Mouse (Mus musculus) erythroblast, embryonic 14.5 days (primary cell): ENCODE results near the gene AW549877.

Experiments used
- GATA1 ChIP-seq: IDR thresholded peaks from 2 replicates; pipeline ENCODE4 v1.6.1; 2012; ENCODE audit warnings: low read length, inconsistent platforms, mixed read lengths
- TAL1 ChIP-seq: IDR thresholded peaks from 3 replicates; pipeline ENCODE4 v1.6.1; 2012; ENCODE audit warnings: low read length, inconsistent platforms, mixed read lengths

DNA sequence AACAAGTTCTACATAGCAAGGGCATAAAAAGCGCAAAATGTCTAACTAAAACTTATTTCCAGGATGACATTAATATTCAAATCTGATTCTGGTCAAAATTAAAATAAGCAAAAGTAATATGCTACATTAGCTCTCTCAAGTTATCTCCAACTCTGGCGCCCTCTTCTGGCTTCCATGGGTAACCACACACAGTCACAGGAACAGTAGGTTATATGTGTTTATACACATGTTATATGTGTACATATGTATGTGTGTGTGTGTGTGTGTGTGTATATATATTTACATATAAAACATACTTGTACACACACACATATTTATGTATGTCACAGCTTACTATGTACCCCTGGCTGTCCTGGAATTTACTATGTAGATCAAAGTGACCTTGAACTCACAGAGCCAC, 7.6 kb downstream of the AW549877 start:
- TF ChIP-seq TAL1 (no peak), GATA1 (no peak)
